Mouse (Mus musculus) neural tube, embryonic 11.5 days (tissue): ENCODE results near the gene Atad5. TPM values are rescaled to one million over a fixed set of nuclear protein-coding genes. Genes with fewer than 3 reads are reported as not detected.
A peak's percentile ranks its signal among the peaks of the same experiment; 100 is the strongest.

Source experiments
- ATAC-seq: fragments of 200-750 bp; cut with Nextera tagmentation; 2 replicates; pipeline ENCODE4 v1.8.0; 2017; ENCODE audit warnings: moderate number of reproducible peaks, mild to moderate bottlenecking, moderate TSS enrichment, moderate library complexity; ENCODE audit not compliant: insufficient read depth, low FRiP score, low TSS enrichment
- DNase-seq: peaks from one replicate; pipeline ENCODE4 v3.0.0-alpha.2; 2015; ENCODE audit warnings: low spot score
- H3K27ac ChIP-seq: fragments of 300-500 bp; sonication (generic); 2 replicates; pipeline ENCODE4 v1.5.1; 2014; ENCODE audit warnings: low read depth, mild to moderate bottlenecking, low read length
- H3K27me3 ChIP-seq: fragments of 300-500 bp; sonication (generic); 2 replicates; pipeline ENCODE4 v1.6.1; 2014; ENCODE audit warnings: mild to moderate bottlenecking, low read length, mixed read lengths; ENCODE audit not compliant: control insufficient read depth, insufficient read depth
- H3K36me3 ChIP-seq: fragments of 300-500 bp; sonication (generic); 2 replicates; pipeline ENCODE4 v1.6.1; 2014; ENCODE audit warnings: mild to moderate bottlenecking, low read length, moderate library complexity, mixed read lengths; ENCODE audit not compliant: control insufficient read depth, insufficient read depth
- H3K4me1 ChIP-seq: fragments of 300-500 bp; sonication (generic); 2 replicates; pipeline ENCODE4 v1.6.1; 2014; ENCODE audit warnings: low read length, mixed read lengths; ENCODE audit not compliant: control insufficient read depth, insufficient read depth
- H3K4me2 ChIP-seq: fragments of 300-500 bp; sonication (generic); 2 replicates; pipeline ENCODE4 v1.6.1; 2014; ENCODE audit warnings: low read depth, mild to moderate bottlenecking, moderate library complexity
- H3K4me3 ChIP-seq: fragments of 300-500 bp; sonication (generic); 2 replicates; pipeline ENCODE4 v1.5.1; 2014; ENCODE audit warnings: low read depth, low read length
- H3K9ac ChIP-seq: fragments of 300-500 bp; sonication (generic); 2 replicates; pipeline ENCODE4 v1.6.1; 2014; ENCODE audit warnings: mild to moderate bottlenecking, low read length
- H3K9me3 ChIP-seq: fragments of 300-500 bp; sonication (generic); 2 replicates; pipeline ENCODE4 v1.6.1; 2016; ENCODE audit warnings: low read length; ENCODE audit not compliant: control insufficient read depth
- WGBS: fragments of 180-500 bp; shearing (Covaris S2); extraction: QIAGEN DNeasy Blood & Tissue Kit; methylation state at CpG from one replicate; pipeline ENCODE4 v1.1.7; 2014; 5-methylcytosine and 5-hydroxymethylcytosine counted together
- polyA plus RNA-seq: library from polyadenylated mRNA; unstranded; fragments of >200 nt; fragmentation: Nextera tagmentation; extraction: Ambion mirVana; gene quantifications from 2 replicates; pipeline ENCODE4 v1.2.1, GENCODE M21; 2014

The Atad5 gene
- 14.2 and 15.6 TPM in 2 replicates for polyA plus RNA-seq

DNA sequence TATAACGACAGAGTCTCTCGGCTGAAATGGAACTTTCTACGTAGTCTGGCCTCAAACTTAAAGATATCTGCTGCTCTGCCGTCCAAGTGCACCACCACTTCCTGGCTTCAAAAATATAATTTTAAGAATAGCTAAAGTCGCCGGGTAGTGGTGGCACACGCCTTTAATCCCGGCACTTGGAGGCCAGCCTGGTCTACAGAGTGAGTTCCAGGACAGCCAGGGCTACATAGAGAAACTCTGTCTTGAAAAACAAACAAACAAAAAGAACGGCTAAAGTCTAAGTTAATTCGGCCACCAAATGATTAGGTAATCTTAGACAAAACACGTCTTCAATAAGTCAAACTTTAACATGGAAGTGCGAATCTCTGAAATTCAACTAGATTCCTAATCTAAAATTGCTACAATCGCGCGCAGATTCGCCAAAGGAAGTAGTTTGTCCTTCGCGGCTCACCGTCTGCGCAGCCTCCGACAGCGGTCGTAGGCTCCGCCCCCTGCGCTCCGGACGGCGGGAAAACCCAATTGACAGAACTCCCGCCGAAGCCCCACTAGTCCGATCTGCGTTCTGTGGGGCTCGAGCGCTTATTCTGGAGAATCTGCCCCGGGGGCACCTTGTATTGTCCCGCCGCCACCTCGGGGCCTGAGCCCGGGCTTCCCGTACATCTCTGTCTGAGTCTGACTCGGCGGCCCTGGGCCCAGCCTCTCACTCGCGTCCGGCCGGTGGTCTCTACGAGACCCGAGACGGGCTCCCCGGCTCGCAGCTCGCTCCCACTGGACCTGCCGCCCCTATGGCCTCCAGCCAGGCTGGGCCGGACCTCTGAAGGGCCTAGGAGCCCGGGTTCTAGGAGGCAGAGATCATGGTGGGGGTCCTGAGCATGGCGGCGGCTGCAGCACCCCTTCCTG, at the start of gene Atad5:
TSS of gene Atad5 (plus strand) at position 484 of the 900 bp plus-strand sequence.
- WGBS: 5% methylated on average over 57 of the region's 57 CpGs
- H3K27ac ChIP-seq: peak within 1 kb of the TSS; percentile 42; the same call in 1 of the 2 replicates
- peak within 1 kb of the TSS; percentile 95 for H3K9ac ChIP-seq

DNA sequence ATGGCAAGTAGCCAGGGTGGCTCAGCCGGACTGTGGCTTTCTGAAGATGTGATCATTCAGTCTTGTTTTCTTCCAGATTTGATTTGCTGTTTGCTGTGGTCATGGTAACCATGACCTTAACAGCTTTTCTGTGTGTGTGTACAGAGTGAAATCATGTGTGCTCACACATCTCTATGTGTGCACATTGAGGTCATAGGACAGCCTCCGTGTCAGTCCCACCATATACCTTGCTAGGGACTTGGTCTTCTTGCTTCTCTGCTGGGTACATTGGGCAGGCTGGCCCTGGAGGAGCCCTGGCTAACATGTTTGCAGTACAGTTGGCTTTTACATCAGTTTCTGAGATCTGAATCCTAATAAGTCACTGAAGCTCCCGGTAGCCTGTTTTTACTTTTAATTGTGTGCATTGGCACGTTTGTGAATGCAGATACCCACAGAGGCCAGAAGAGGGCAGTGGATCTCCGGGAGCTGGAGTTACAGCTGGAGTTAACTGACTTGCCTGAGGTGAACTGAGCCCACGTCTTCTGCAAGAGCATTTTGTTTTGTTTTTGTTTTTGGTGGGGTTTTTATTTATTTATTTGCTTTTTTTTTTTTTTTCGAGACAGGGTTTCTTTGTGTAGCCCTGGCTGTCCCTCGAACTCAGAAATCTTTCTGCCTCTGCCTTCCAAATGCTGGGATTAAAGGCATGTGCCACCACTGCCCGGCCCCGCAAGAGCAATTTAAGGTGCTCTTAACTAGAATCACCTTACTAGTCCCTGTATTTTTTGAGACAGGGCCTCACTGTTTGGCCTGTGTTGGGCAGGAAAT, 46.4 kb upstream of the Atad5 start:
- no peak for ATAC-seq
- peak; percentile 23 for DNase-seq
- no peaks in the 10 kb centered on the region for H3K4me1 ChIP-seq
- H3K9ac ChIP-seq: no peak overlapping the region
- H3K27me3 ChIP-seq: no peaks in the 10 kb centered on the region
- H3K36me3 ChIP-seq: no peaks in the 10 kb centered on the region
- 59% methylated on average over 10 of the region's 10 CpGs for WGBS
- H3K27ac ChIP-seq: no peak overlapping the region
- no peak overlapping the region for H3K4me2 ChIP-seq
- no peaks in the 10 kb centered on the region for H3K9me3 ChIP-seq
- no peak overlapping the region for H3K4me3 ChIP-seq

More for the DNA sequence above, at the start of gene Atad5:
- DNase-seq (peak; percentile 90), ATAC-seq (0 out of 2 replicates have a peak, but pooled peaks have one; percentile 38)
- H3K4me2 ChIP-seq: peak within 1 kb of the TSS; percentile 84
- H3K27me3 ChIP-seq: no peaks in the 10 kb centered on the region
- no peaks in the 10 kb centered on the region for H3K36me3 ChIP-seq
- H3K4me1 ChIP-seq: no peaks in the 10 kb centered on the region
- no peaks in the 10 kb centered on the region for H3K9me3 ChIP-seq
- peak within 1 kb of the TSS; percentile 100 for H3K4me3 ChIP-seq

GRCm38 (mm10) chr11:80043419-80043817, 45.8 kb upstream of the Atad5 start:
- 89% methylated on average over 8 of the region's 8 CpGs for whole genome bisulfite sequencing

DNA sequence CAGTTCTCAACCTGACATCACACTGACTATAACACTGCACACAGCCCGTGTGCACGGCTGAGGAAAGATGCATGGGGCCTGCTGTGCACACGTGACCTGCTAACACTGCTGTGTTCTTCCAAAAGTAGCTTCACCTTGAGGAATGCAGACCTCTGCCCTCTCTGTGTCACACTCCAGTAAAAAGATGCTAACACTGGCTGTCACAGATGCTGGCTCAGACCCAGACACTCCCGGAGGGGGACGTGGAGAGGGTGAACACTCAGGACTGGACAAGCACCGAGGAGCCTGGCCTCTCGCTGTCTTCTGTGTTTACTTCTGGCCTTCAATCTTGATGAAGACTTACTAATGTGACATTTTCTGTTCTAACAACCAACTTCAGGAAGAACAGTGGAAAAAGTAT, 42.3 kb upstream of the Atad5 start:
- H3K9ac ChIP-seq: no peak overlapping the region
- H3K4me1 ChIP-seq: no peaks in the 10 kb centered on the region
- H3K36me3 ChIP-seq: no peaks in the 10 kb centered on the region
- DNase-seq: no peak
- H3K4me3 ChIP-seq: no peak overlapping the region
- no peak overlapping the region for H3K4me2 ChIP-seq
- no peak overlapping the region for H3K27ac ChIP-seq
- WGBS: 86% methylated on average over 7 of the region's 7 CpGs
- no peaks in the 10 kb centered on the region for H3K27me3 ChIP-seq
- ATAC-seq: no peak
- H3K9me3 ChIP-seq: no peaks in the 10 kb centered on the region

More at GRCm38 (mm10) chr11:80043419-80043817, 45.8 kb upstream of the Atad5 start:
- DNase-seq: no peak
- Histone ChIP-seq H3K36me3 (no peaks in the 10 kb centered on the region), H3K27ac (no peak overlapping the region), H3K9me3 (no peaks in the 10 kb centered on the region), H3K4me3 (no peak overlapping the region), H3K27me3 (no peaks in the 10 kb centered on the region), H3K9ac (no peak overlapping the region), H3K4me1 (no peaks in the 10 kb centered on the region), H3K4me2 (no peak overlapping the region)
- no peak for ATAC-seq

GRCm38 (mm10) chr11:80050088-80050487, 39.1 kb upstream of the Atad5 start:
- ATAC-seq (no peak), DNase-seq (no peak)
- Histone ChIP-seq H3K4me2 (no peak overlapping the region), H3K9ac (no peak overlapping the region), H3K36me3 (no peaks in the 10 kb centered on the region), H3K27me3 (no peaks in the 10 kb centered on the region), H3K4me3 (no peak overlapping the region), H3K9me3 (no peaks in the 10 kb centered on the region), H3K4me1 (no peaks in the 10 kb centered on the region), H3K27ac (no peak overlapping the region)
- 47% methylated on average over 2 of the region's 2 CpGs for WGBS

GRCm38 (mm10) chr11:80052456-80052855, 36.7 kb upstream of the Atad5 start:
- Histone ChIP-seq H3K4me3 (no peak overlapping the region), H3K27me3 (no peaks in the 10 kb centered on the region), H3K4me2 (no peak overlapping the region), H3K9ac (no peak overlapping the region), H3K4me1 (no peaks in the 10 kb centered on the region), H3K36me3 (no peaks in the 10 kb centered on the region), H3K9me3 (no peaks in the 10 kb centered on the region), H3K27ac (no peak overlapping the region)
- no peak for ATAC-seq
- DNase-seq: no peak
- 74% methylated on average over 7 of the region's 7 CpGs for WGBS

GRCm38 (mm10) chr11:80053171-80053570, 36.0 kb upstream of the Atad5 start:
- Histone ChIP-seq H3K27me3 (no peaks in the 10 kb centered on the region), H3K4me3 (no peak overlapping the region), H3K4me1 (no peaks in the 10 kb centered on the region), H3K9me3 (no peaks in the 10 kb centered on the region), H3K27ac (no peak overlapping the region), H3K4me2 (no peak overlapping the region), H3K9ac (no peak overlapping the region), H3K36me3 (no peaks in the 10 kb centered on the region; the same call in 1 of the 2 replicates)
- ATAC-seq: no peak
- DNase-seq: no peak
- WGBS: 90% methylated on average over 5 of the region's 5 CpGs

DNA sequence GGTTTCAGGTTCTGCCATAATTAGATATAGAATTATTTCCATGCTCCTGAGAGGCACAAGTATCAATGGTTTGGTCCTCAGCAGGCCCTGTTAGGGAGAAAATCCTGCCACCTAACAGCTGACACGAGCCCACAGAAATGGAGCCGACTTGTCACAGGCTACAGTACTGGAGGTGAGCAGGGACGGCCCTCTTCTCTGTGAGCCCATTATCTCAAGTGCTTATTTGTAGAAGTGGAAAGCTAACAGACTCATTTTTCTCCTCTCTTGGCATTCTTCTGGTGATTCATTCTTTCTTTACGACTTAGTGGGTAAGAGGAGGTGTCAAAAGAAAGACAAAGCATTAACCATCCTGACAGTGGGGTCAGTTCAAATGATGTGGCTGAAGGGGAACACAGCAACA, 34.5 kb upstream of the Atad5 start:
- DNase-seq (no peak), ATAC-seq (no peak)
- Histone ChIP-seq H3K9ac (no peak overlapping the region), H3K9me3 (no peaks in the 10 kb centered on the region), H3K27me3 (no peaks in the 10 kb centered on the region), H3K36me3 (peaks cover 2% of the 10 kb centered on the region), H3K4me3 (no peak overlapping the region), H3K4me1 (no peaks in the 10 kb centered on the region), H3K27ac (no peak overlapping the region), H3K4me2 (no peak overlapping the region)
- WGBS: 73% methylated on average over 4 of the region's 4 CpGs
